Mouse (Mus musculus) retina, postnatal 7 days (tissue): ENCODE results near the gene Trim8.

Experiments
- DNase-seq: peaks from one replicate; pipeline ENCODE4 v3.0.0-alpha.2; 2012; ENCODE audit warnings: low read depth, low spot score

Trim8 gene

GRCm38 (mm10) chr19:46547565-46547964 is 46.1 kb downstream of the Trim8 start:
- no peak for DNase-seq

GRCm38 (mm10) chr19:46548110-46548509 is 46.6 kb downstream of the Trim8 start:
- no peak for DNase-seq

GRCm38 (mm10) chr19:46550385-46550784 is 48.9 kb downstream of the Trim8 start:
- no peak for DNase-seq

GRCm38 (mm10) chr19:46552496-46552895 is 51.0 kb downstream of the Trim8 start:
- no peak for DNase-seq

GRCm38 (mm10) chr19:46553541-46553955 is 52.0 kb downstream of the Trim8 start:
- DNase-seq = no peak

- no peak for DNase-seq
Observed at GRCm38 (mm10) chr19:46558009-46558408, 56.5 kb downstream of the Trim8 start.

GRCm38 (mm10) chr19:46558631-46559030 is 57.1 kb downstream of the Trim8 start:
- DNase-seq = no peak

GRCm38 (mm10) chr19:46562132-46562531 is 60.6 kb downstream of the Trim8 start:
- no peak for DNase-seq

- no peak for DNase-seq
Observed at GRCm38 (mm10) chr19:46562581-46563515, 61.3 kb downstream of the Trim8 start.

GRCm38 (mm10) chr19:46563603-46564002 is 62.1 kb downstream of the Trim8 start:
- no peak for DNase-seq

- no peak for DNase-seq
Observed at GRCm38 (mm10) chr19:46564043-46564462, 62.6 kb downstream of the Trim8 start.
